Mouse (Mus musculus) myocyte (in vitro differentiated cells): ENCODE data around the gene Cdhr3.

ENCODE experiments used
- E2F4 ChIP-seq: IDR thresholded peaks from one replicate; pipeline ENCODE4 v1.6.1; 2011; ENCODE audit warnings: mild to moderate bottlenecking, control low read depth, moderate library complexity; ENCODE audit not compliant: insufficient read depth
- MAX ChIP-seq: IDR thresholded peaks from one replicate; pipeline ENCODE4 v1.6.1; 2011; ENCODE audit warnings: low read depth, mild to moderate bottlenecking, control low read depth
- MYOG ChIP-seq, 3 experiments: IDR thresholded peaks; one replicate each; pipeline ENCODE4 v1.6.1; 2011; ENCODE audit warnings: control low read depth in 2 of 3, low read depth in 2 of 3, mild to moderate bottlenecking in 2 of 3; ENCODE audit not compliant: insufficient read length in 2 of 3, control insufficient read depth in 1 of 3, insufficient read depth in 1 of 3
- POLR2A ChIP-seq: IDR thresholded peaks from one replicate; pipeline ENCODE4 v1.6.1; 2011; ENCODE audit warnings: low read depth, mild to moderate bottlenecking, control low read depth, moderate library complexity; ENCODE audit not compliant: insufficient read length
- POLR2AphosphoS2 ChIP-seq: IDR thresholded peaks from one replicate; pipeline ENCODE4 v1.6.1; 2011; ENCODE audit warnings: low read depth, control low read depth; ENCODE audit not compliant: insufficient read length
- REST ChIP-seq: IDR thresholded peaks from one replicate; pipeline ENCODE4 v1.6.1; 2011; ENCODE audit warnings: mild to moderate bottlenecking, control low read depth, moderate library complexity; ENCODE audit not compliant: insufficient read depth, insufficient read length
- SRF ChIP-seq: IDR thresholded peaks from one replicate; pipeline ENCODE4 v1.6.1; 2011; ENCODE audit warnings: low read depth; ENCODE audit not compliant: control insufficient read depth, insufficient read length
- TCF12 ChIP-seq: IDR thresholded peaks from one replicate; pipeline ENCODE4 v1.6.1; 2011; ENCODE audit warnings: mild to moderate bottlenecking, control low read depth; ENCODE audit not compliant: poor library complexity, insufficient read depth, severe bottlenecking
- USF1 ChIP-seq: IDR thresholded peaks from one replicate; pipeline ENCODE4 v1.6.1; 2011; ENCODE audit warnings: low read depth, mild to moderate bottlenecking, control low read depth, moderate library complexity

GRCm38 (mm10) chr12:33076309-33076708 lies 16.4 kb downstream of the Cdhr3 start:
- TF ChIP-seq POLR2A (no peak), TCF12 (no peak), MYOG (IDR thresholded peaks at IDR 0.05; ENCODE audit: control insufficient read depth in 1 of 3, insufficient read depth in 1 of 3, insufficient read length in 2 of 3, low read depth in 2 of 3) (no peak), USF1 (no peak), MAX (no peak), E2F4 (no peak), POLR2AphosphoS2 (no peak), REST (no peak), SRF (no peak)
